Mouse (Mus musculus): ENCODE results near the gene Xylt1. TPM values are rescaled to one million over a fixed set of nuclear protein-coding genes. Genes with fewer than 3 reads are reported as not detected.

The Xylt1 gene
- total and polyA plus RNA-seq, 3 experiments: 9.0 to 13.3 TPM; not detected in 1

DNA sequence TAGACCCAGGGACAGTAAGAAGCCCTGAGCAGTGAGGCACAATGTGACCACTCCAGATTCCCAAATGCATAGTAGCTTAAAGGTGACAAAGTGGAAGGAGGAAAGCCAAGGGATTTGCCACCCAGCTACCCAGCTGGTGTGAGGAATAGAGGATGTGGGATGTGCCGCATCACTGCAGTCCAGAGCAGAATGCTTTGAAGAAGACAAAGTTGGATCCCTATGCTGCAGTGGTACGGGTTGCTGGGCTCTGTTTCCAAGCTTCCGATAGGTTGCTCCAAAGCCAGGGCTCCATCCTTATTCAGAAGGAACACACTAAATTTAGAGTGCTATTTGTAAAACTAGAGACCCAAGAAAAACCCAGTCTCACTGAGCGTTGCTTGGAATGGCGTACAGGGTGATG is 275.0 kb downstream of the Xylt1 start:
- H3K79me2 ChIP-seq (ENCODE audit: control insufficient read depth, insufficient read depth, low read length, poor library complexity): no peaks in the 10 kb centered on the region
- TF ChIP-seq UBTF (IDR thresholded peaks at IDR 0.05; ENCODE audit: borderline replicate concordance, insufficient read depth, low read depth, low read length) (no peak), POLR2AphosphoS2 (IDR thresholded peaks at IDR 0.05; ENCODE audit: low read length) (no peak), MAFK (IDR thresholded peaks at IDR 0.05; ENCODE audit: borderline replicate concordance, low read depth, low read length) (no peak), GATA1 (IDR thresholded peaks at IDR 0.05; ENCODE audit: low read depth, low read length) (no peak), E2F4 (IDR thresholded peaks at IDR 0.05; ENCODE audit: borderline replicate concordance, low read depth, low read length) (no peak), ELF1 (IDR thresholded peaks at IDR 0.05; ENCODE audit: low read depth, low read length) (no peak), ZNF384 (IDR thresholded peaks at IDR 0.05; ENCODE audit: low read depth, low read length) (no peak)
- H3K27ac ChIP-seq (ENCODE audit: control insufficient read depth, low read depth, low read length): no peak overlapping the region
- H3K9ac ChIP-seq (ENCODE audit: control insufficient read depth, low read depth, low read length, poor library complexity, severe bottlenecking): no peak overlapping the region
- peaks cover 0 to 2% of the 10 kb centered on the region in 2 experiments; a peak in 2 of 4 replicates for H3K36me3 ChIP-seq (ENCODE audit: control insufficient read depth in 1 of 2, insufficient read depth in 2 of 2, low read length in 2 of 2)
- no peaks in the 10 kb centered on the region for H3K9me3 ChIP-seq (replicated peaks; ENCODE audit: insufficient read depth, low read length)
- H3K4me1 ChIP-seq (ENCODE audit: control insufficient read depth in 1 of 2, insufficient read depth in 2 of 2, low read length in 2 of 2): no peaks in the 10 kb centered on the region
- DNase-seq (ENCODE audit: low read depth, low spot score): no peak
- no peak overlapping the region for H3K4me3 ChIP-seq (ENCODE audit: control insufficient read depth in 1 of 2, insufficient read depth in 1 of 2, low read depth in 2 of 2, low read length in 2 of 2)
- H3K27me3 ChIP-seq (ENCODE audit: control insufficient read depth in 1 of 2, insufficient read depth in 2 of 2, low read length in 2 of 2): no peaks in the 10 kb centered on the region

DNA sequence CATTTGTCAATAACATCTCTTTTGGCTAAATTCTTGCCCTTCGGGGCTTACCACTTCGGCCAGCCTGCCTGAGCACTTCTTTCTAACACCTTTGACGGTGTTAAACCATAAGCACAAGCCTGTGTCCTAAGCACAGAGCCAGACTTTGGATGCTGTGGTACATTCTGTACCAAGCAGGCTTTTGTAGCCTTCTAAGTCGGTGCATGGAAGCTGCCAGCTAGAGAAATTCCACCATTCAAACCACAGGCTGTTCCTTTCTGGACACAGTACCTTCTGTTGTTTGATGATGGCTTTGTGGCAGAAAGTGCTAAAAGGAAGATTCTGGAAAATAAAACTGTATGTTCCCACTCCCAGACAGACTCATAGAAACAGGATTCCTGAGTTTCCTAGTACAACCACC is 277.4 kb downstream of the Xylt1 start:
- Histone ChIP-seq H3K4me1 (ENCODE audit: control insufficient read depth in 1 of 2, insufficient read depth in 2 of 2, low read length in 2 of 2) (no peaks in the 10 kb centered on the region), H3K27me3 (ENCODE audit: control insufficient read depth in 1 of 2, insufficient read depth in 2 of 2, low read length in 2 of 2) (no peaks in the 10 kb centered on the region), H3K9me3 (replicated peaks; ENCODE audit: insufficient read depth, low read length) (no peaks in the 10 kb centered on the region), H3K4me3 (ENCODE audit: control insufficient read depth in 1 of 2, insufficient read depth in 1 of 2, low read depth in 2 of 2, low read length in 2 of 2) (no peak overlapping the region), H3K79me2 (ENCODE audit: control insufficient read depth, insufficient read depth, low read length, poor library complexity) (no peaks in the 10 kb centered on the region), H3K27ac (ENCODE audit: control insufficient read depth, low read depth, low read length) (no peak overlapping the region), H3K36me3 (ENCODE audit: control insufficient read depth in 1 of 2, insufficient read depth in 2 of 2, low read length in 2 of 2) (peaks cover 0 to 2% of the 10 kb centered on the region in 2 experiments; a peak in 2 of 4 replicates), H3K9ac (ENCODE audit: control insufficient read depth, low read depth, low read length, poor library complexity, severe bottlenecking) (no peak overlapping the region)
- TF ChIP-seq ZC3H11A (IDR thresholded peaks at IDR 0.05; ENCODE audit: low read depth, low read length): no peak
- TF ChIP-seq SMC3 (IDR thresholded peaks at IDR 0.05; ENCODE audit: low read depth, low read length): no peak
- no peak for TF ChIP-seq RAD21 (IDR thresholded peaks at IDR 0.05; ENCODE audit: low read depth, low read length)
- TF ChIP-seq JUND (IDR thresholded peaks at IDR 0.05; ENCODE audit: low read depth, low read length): no peak
- TF ChIP-seq ETS1 (IDR thresholded peaks at IDR 0.05; ENCODE audit: low read depth, low read length): no peak
- no peak for TF ChIP-seq USF2 (IDR thresholded peaks at IDR 0.05; ENCODE audit: borderline replicate concordance in 1 of 2, insufficient read depth in 1 of 2, low read depth in 1 of 2, low read length in 2 of 2)
- TF ChIP-seq ZNF384 (IDR thresholded peaks at IDR 0.05; ENCODE audit: low read depth, low read length): no peak
- no peak for DNase-seq (ENCODE audit: low read depth, low spot score)

DNA sequence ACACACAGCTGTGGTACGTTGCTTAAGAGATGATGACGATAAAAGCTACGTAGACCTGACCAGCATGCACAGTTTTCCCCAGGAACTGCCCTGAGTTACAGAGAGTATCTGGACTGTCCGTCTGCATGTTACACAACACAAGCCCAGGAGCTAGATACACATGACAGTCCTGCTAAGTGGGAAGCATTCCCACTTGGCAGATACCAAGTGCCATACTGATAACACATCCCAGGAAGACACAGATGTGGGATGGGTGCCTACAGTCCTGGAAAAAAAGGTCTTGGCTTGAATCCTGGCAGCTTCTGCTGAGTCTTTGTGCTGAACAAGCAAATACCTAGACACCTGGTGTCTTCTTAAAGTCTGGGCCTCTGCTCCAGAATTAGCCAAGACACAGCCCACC is 278.0 kb downstream of the Xylt1 start:
- no peaks in the 10 kb centered on the region for H3K9me3 ChIP-seq (replicated peaks; ENCODE audit: insufficient read depth, low read length)
- H3K27me3 ChIP-seq (ENCODE audit: control insufficient read depth in 1 of 2, insufficient read depth in 2 of 2, low read length in 2 of 2): no peaks in the 10 kb centered on the region
- H3K4me3 ChIP-seq (ENCODE audit: control insufficient read depth in 1 of 2, insufficient read depth in 1 of 2, low read depth in 2 of 2, low read length in 2 of 2): no peak overlapping the region
- TF ChIP-seq BHLHE40 (IDR thresholded peaks at IDR 0.05; ENCODE audit: borderline replicate concordance, low read depth, low read length) (no peak), CHD1 (IDR thresholded peaks at IDR 0.05; ENCODE audit: low read depth, low read length) (no peak), UBTF (IDR thresholded peaks at IDR 0.05; ENCODE audit: borderline replicate concordance, insufficient read depth, low read depth, low read length) (no peak), GABPA (IDR thresholded peaks at IDR 0.05; ENCODE audit: low read depth, low read length) (no peak), POLR2AphosphoS5 (IDR thresholded peaks at IDR 0.05; ENCODE audit: borderline replicate concordance, low read depth, low read length) (no peak), POLR2A (IDR thresholded peaks at IDR 0.05; ENCODE audit: control insufficient read depth in 1 of 2, insufficient read depth in 1 of 2, low read depth in 1 of 2, low read length in 2 of 2, poor library complexity in 1 of 2) (no peak), CHD2 (IDR thresholded peaks at IDR 0.05; ENCODE audit: low read length) (no peak), MYB (IDR thresholded peaks at IDR 0.05; ENCODE audit: low read depth, low read length) (no peak), TCF12 (IDR thresholded peaks at IDR 0.05; ENCODE audit: low read depth, low read length) (no peak), JUND (IDR thresholded peaks at IDR 0.05; ENCODE audit: low read depth, low read length) (no peak), USF2 (IDR thresholded peaks at IDR 0.05; ENCODE audit: borderline replicate concordance in 1 of 2, insufficient read depth in 1 of 2, low read depth in 1 of 2, low read length in 2 of 2) (no peak), POLR2AphosphoS2 (IDR thresholded peaks at IDR 0.05; ENCODE audit: low read length) (no peak), TAL1 (IDR thresholded peaks at IDR 0.05; ENCODE audit: low read length) (no peak), GATA1 (IDR thresholded peaks at IDR 0.05; ENCODE audit: low read depth, low read length) (no peak)
- no peak overlapping the region for H3K9ac ChIP-seq (ENCODE audit: control insufficient read depth, low read depth, low read length, poor library complexity, severe bottlenecking)
- DNase-seq (ENCODE audit: low read depth, low spot score): no peak
- no peaks in the 10 kb centered on the region for H3K79me2 ChIP-seq (ENCODE audit: control insufficient read depth, insufficient read depth, low read length, poor library complexity)
- H3K36me3 ChIP-seq (ENCODE audit: control insufficient read depth in 1 of 2, insufficient read depth in 2 of 2, low read length in 2 of 2): peaks cover 0 to 2% of the 10 kb centered on the region in 2 experiments; a peak in 2 of 4 replicates
- H3K27ac ChIP-seq (ENCODE audit: control insufficient read depth, low read depth, low read length): no peak overlapping the region
- H3K4me1 ChIP-seq (ENCODE audit: control insufficient read depth in 1 of 2, insufficient read depth in 2 of 2, low read length in 2 of 2): no peaks in the 10 kb centered on the region

Measured in MEL (cell line).